Mouse (Mus musculus) thymus, adult 2 months (tissue): Measurements from ENCODE around the gene Ankrd2.

Experiments used
- CTCF ChIP-seq: fragments of 200-500 bp; IDR thresholded peaks from 2 replicates; pipeline ENCODE4 v1.5.1; 2012; ENCODE audit warnings: mild to moderate bottlenecking, control low read depth, low read length, moderate library complexity, borderline replicate concordance; ENCODE audit not compliant: control insufficient read depth, poor library complexity, insufficient read depth; ENCODE audit errors: extremely low read depth
- POLR2A ChIP-seq: fragments of 200-500 bp; IDR thresholded peaks from 2 replicates; pipeline ENCODE4 v1.6.1; 2012; ENCODE audit warnings: mild to moderate bottlenecking, low read length, control low read depth, moderate library complexity; ENCODE audit not compliant: control insufficient read depth, poor library complexity, insufficient read depth; ENCODE audit errors: extremely low read depth

DNA sequence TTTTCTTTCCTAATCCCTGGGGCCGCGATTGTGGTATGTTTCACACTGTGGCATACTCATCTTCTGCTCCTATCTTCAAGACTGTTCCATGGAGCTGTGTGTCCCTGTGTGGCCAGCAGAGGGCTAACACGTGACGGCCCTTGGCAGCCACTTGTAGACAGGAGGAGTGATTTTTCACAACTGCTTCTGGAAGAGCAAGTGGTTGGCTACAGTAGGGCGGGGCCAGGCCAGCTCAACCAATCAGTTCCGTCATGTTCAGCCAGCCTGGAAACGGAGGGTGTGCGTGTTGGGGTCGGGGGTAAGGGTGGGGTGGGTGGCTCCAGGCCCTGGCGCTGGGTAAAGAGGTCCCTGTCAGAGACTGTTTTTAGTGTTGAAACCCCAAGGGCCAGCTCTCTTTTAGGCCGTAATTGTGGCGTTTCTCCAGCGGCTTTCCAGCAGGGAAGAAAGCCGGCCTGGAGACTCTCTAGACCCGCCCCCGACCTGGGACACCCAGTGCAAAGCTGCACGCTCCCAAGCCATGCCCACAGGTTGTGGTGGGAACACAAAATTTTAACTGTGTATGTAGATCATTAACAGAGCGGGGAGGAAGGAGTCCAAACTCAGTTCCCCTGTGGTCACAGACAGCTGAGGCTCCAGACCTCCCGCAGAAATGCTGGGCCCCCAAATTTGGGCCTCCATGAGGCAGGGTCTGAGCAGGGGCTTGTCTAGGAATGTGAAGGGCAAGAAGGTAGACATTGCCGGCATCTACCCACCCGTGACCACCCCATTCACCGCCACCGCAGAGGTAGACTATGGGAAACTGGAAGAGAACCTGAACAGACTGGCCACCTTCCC, 9.7 kb downstream of the Ankrd2 start, which contains the start of gene Hoga1:
- TF ChIP-seq CTCF (peak; percentile 55; the same call in 1 of the 2 replicates), POLR2A (no peak)
